Comparison of ENCODE assay signal across 24 mouse cellular contexts in genomic region chr8:49084191-49084875, GRCm38 (mm10).
A peak's percentile ranks its signal among the peaks of the same experiment; 100 is the strongest.
DNase-seq lines count a peak whose midpoint lies in the region; ATAC-seq and TF ChIP-seq lines count a peak whose summit lies in the region.
"Had no signal": no experiment of that assay in that cellular context is flagged by ENCODE, and none has a peak within 500 bp of the region (broad histone marks: within the 10 kb centered on the region; RNA-seq: fewer than 3 reads in every experiment).

No protein-coding gene starts in this region.

- no peaks in the 10 kb centered on the region for H3K36me3 ChIP-seq in forebrain, postnatal 0 days (ENCODE audit: insufficient read depth)
- no peaks in the 10 kb centered on the region for H3K36me3 ChIP-seq in forebrain, embryonic 14.5 days (ENCODE audit: control insufficient read depth, insufficient read depth, low read length)
- no peaks in the 10 kb centered on the region for H3K36me3 ChIP-seq in kidney, embryonic 15.5 days
- no peaks in the 10 kb centered on the region for H3K36me3 ChIP-seq in embryonic facial prominence, embryonic 11.5 days (replicated peaks; ENCODE audit: control insufficient read depth, insufficient read depth, low read depth, low read length)
- H3K36me3 ChIP-seq: G1E; heart, embryonic 10.5 days; hindbrain, embryonic 15.5 days; limb, embryonic 12.5 days; liver, embryonic 12.5 days had no signal

- WGBS in forebrain, postnatal 0 days: 68% methylated on average over 6 of the region's 6 CpGs
- 77% methylated on average over 6 of the region's 6 CpGs for WGBS in forebrain, embryonic 14.5 days
- WGBS in kidney, embryonic 15.5 days: 89% methylated on average over 6 of the region's 6 CpGs
- 85% methylated on average over 6 of the region's 6 CpGs for WGBS in embryonic facial prominence, embryonic 11.5 days

- H3K9ac ChIP-seq in forebrain, postnatal 0 days: no peak overlapping the region
- H3K9ac ChIP-seq in forebrain, embryonic 14.5 days (ENCODE audit: low read length): no peak overlapping the region
- H3K9ac ChIP-seq in kidney, embryonic 15.5 days: no peak overlapping the region
- H3K9ac ChIP-seq in embryonic facial prominence, embryonic 11.5 days (replicated peaks; ENCODE audit: low read length): no peak overlapping the region
- H3K9ac ChIP-seq: hindbrain, embryonic 15.5 days; limb, embryonic 12.5 days; liver, embryonic 12.5 days had no signal

- no peaks in the 10 kb centered on the region for H3K4me1 ChIP-seq in forebrain, postnatal 0 days (ENCODE audit: insufficient read depth)
- H3K4me1 ChIP-seq in forebrain, embryonic 14.5 days (ENCODE audit: control insufficient read depth, insufficient read depth, low read length): no peaks in the 10 kb centered on the region
- no peaks in the 10 kb centered on the region for H3K4me1 ChIP-seq in kidney, embryonic 15.5 days
- no peaks in the 10 kb centered on the region for H3K4me1 ChIP-seq in embryonic facial prominence, embryonic 11.5 days (ENCODE audit: control insufficient read depth, insufficient read depth, low read length)
- H3K4me1 ChIP-seq: heart, embryonic 10.5 days; hindbrain, embryonic 15.5 days; limb, embryonic 12.5 days; liver, embryonic 12.5 days had no signal

- H3K4me2 ChIP-seq in forebrain, postnatal 0 days (ENCODE audit: low read depth): no peak overlapping the region
- H3K4me2 ChIP-seq in forebrain, embryonic 14.5 days (ENCODE audit: low read length): no peak overlapping the region
- H3K4me2 ChIP-seq in kidney, embryonic 15.5 days: no peak overlapping the region
- H3K4me2 ChIP-seq in embryonic facial prominence, embryonic 11.5 days (ENCODE audit: low read depth, low read length): no peak overlapping the region
- H3K4me2 ChIP-seq: hindbrain, embryonic 15.5 days; limb, embryonic 12.5 days; liver, embryonic 12.5 days had no signal

- DNase-seq in forebrain, postnatal 0 days: peak; percentile 14
- no peak for DNase-seq in forebrain, embryonic 14.5 days (ENCODE audit: low spot score)
- DNase-seq in kidney, postnatal 4 days: peak; percentile 6 to 17
- peak; percentile 18 for DNase-seq in 3T3-L1 (ENCODE audit: low read depth, low spot score)
- DNase-seq in embryonic facial prominence, embryonic 11.5 days (ENCODE audit: low spot score): peak; percentile 53
- DNase-seq in thymus, postnatal 25 days: no peak
- DNase-seq in adrenal gland, postnatal 14 days: no peak
- DNase-seq: cerebellum, adult 2 months; cerebellum, postnatal 36 days; heart, postnatal 14 days; kidney, adult 11 months; kidney, postnatal 36 days; lung, adult 2 months; lung, postnatal 4 days; right cerebral cortex, postnatal 4 days; thymus, postnatal 36 days had no signal

- H3K9me3 ChIP-seq in forebrain, postnatal 0 days (ENCODE audit: low read length): no peaks in the 10 kb centered on the region
- H3K9me3 ChIP-seq in forebrain, embryonic 14.5 days (replicated peaks; ENCODE audit: control insufficient read depth, low read length): no peaks in the 10 kb centered on the region
- H3K9me3 ChIP-seq in kidney, embryonic 15.5 days (replicated peaks): no peaks in the 10 kb centered on the region
- no peaks in the 10 kb centered on the region for H3K9me3 ChIP-seq in embryonic facial prominence, embryonic 11.5 days (replicated peaks; ENCODE audit: control insufficient read depth, low read length)
- H3K9me3 ChIP-seq: heart, embryonic 10.5 days; hindbrain, embryonic 15.5 days; limb, embryonic 12.5 days; liver, embryonic 12.5 days had no signal

- no peak overlapping the region for H3K27ac ChIP-seq in forebrain, postnatal 0 days (ENCODE audit: low read depth, low read length)
- no peak overlapping the region for H3K27ac ChIP-seq in forebrain, embryonic 14.5 days (ENCODE audit: low read depth, low read length)
- no peak overlapping the region for H3K27ac ChIP-seq in kidney, embryonic 15.5 days
- H3K27ac ChIP-seq in embryonic facial prominence, embryonic 11.5 days (replicated peaks; ENCODE audit: low read depth, low read length): no peak overlapping the region
- H3K27ac ChIP-seq: heart, embryonic 10.5 days; hindbrain, embryonic 15.5 days; limb, embryonic 12.5 days; liver, embryonic 12.5 days had no signal

- H3K4me3 ChIP-seq in forebrain, postnatal 0 days (ENCODE audit: low read depth, low read length): no peak overlapping the region
- H3K4me3 ChIP-seq in forebrain, embryonic 14.5 days (ENCODE audit: low read depth, low read length): no peak overlapping the region
- no peak overlapping the region for H3K4me3 ChIP-seq in kidney, embryonic 15.5 days (replicated peaks)
- H3K4me3 ChIP-seq in embryonic facial prominence, embryonic 11.5 days (ENCODE audit: low read depth, low read length): no peak overlapping the region
- H3K4me3 ChIP-seq: heart, embryonic 10.5 days; hindbrain, embryonic 15.5 days; limb, embryonic 12.5 days; liver, embryonic 12.5 days; myocyte had no signal

- ATAC-seq in forebrain, postnatal 0 days: no peak
- no peak for ATAC-seq in forebrain, embryonic 14.5 days
- ATAC-seq in kidney, embryonic 15.5 days (replicated peaks; ENCODE audit: low FRiP score): no peak
- no peak for ATAC-seq in embryonic facial prominence, embryonic 11.5 days (replicated peaks; ENCODE audit: insufficient number of reproducible peaks, low FRiP score, low TSS enrichment, low read depth)
- ATAC-seq: forebrain, embryonic 16.5 days; liver, embryonic 12.5 days had no signal

- no peak for TF ChIP-seq CTCF in forebrain, postnatal 0 days (IDR thresholded peaks at IDR 0.05; ENCODE audit: low read depth)

- no peaks in the 10 kb centered on the region for H3K27me3 ChIP-seq in forebrain, postnatal 0 days (ENCODE audit: insufficient read depth, low read length)
- H3K27me3 ChIP-seq in forebrain, embryonic 14.5 days (replicated peaks; ENCODE audit: control insufficient read depth, insufficient read depth, low read length): no peaks in the 10 kb centered on the region
- H3K27me3 ChIP-seq in kidney, embryonic 15.5 days: no peaks in the 10 kb centered on the region
- H3K27me3 ChIP-seq in embryonic facial prominence, embryonic 11.5 days (ENCODE audit: control insufficient read depth, insufficient read depth, low read length): no peaks in the 10 kb centered on the region
- H3K27me3 ChIP-seq: hindbrain, embryonic 15.5 days; limb, embryonic 12.5 days; liver, embryonic 12.5 days had no signal

Comparison
In these comparisons a context has a peak if more than half of its experiments do, and no peak if none do; other contexts are left out.
1. DNase-seq: peak in forebrain, postnatal 0 days (single experiment), kidney, postnatal 4 days (2 of 2), 3T3-L1 (single experiment) and embryonic facial prominence, embryonic 11.5 days (single experiment); none in forebrain, embryonic 14.5 days (single experiment), thymus, postnatal 25 days (single experiment) and adrenal gland, postnatal 14 days (single experiment).